Mouse (Mus musculus): ENCODE results near the gene Amt.

Gene Amt

DNA sequence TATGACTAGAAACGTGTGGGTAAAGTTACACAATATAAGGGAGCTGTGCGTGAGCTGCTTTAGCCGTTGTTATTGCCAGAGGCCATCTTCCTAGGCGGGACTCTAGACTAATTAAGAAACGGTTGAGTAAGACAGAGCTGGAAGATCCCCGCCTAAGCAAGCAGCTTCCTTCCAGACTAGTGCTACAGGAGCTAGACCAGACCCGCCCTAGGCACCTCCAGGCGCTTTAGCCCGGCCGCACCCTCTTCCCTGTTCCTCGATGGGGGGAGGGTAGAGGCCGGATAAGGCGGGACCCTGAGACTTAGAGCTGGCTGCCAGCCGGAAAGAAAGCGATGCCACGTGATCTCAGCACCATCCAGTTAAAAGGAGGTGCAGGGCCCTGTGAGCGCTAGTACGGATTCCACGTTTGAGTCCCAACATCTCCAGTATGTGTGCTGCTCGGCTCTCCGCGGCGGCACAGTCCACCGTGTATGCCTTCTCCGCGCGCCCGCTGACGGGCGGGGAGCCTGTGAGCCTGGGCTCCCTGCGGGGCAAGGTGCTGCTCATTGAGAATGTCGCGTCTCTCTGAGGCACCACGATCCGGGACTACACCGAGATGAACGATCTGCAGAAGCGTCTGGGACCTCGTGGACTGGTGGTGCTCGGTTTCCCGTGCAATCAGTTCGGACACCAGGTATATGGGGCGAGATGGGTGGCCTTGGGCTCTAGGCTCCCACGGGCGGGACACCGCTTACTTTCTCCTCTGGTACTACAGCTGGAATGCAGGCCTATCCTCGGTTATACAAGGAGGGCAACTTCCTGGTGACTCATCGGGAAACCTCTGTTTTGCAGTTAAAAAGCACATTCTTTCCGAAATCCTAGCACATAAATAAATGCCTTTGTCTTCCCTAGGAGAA lies 42.5 kb downstream of the Amt start, which contains the start of gene Gpx1:
TSS of gene Gpx1 (plus strand) at position 18 of the 896 bp plus-strand sequence.
- peak; percentile 93 for DNase-seq (ENCODE audit: low read depth, low spot score)

GRCm38 (mm10) chr9:108339886-108340257 lies 43.2 kb downstream of the Amt start:
- peak; percentile 30 for DNase-seq (ENCODE audit: low read depth, low spot score)

DNA sequence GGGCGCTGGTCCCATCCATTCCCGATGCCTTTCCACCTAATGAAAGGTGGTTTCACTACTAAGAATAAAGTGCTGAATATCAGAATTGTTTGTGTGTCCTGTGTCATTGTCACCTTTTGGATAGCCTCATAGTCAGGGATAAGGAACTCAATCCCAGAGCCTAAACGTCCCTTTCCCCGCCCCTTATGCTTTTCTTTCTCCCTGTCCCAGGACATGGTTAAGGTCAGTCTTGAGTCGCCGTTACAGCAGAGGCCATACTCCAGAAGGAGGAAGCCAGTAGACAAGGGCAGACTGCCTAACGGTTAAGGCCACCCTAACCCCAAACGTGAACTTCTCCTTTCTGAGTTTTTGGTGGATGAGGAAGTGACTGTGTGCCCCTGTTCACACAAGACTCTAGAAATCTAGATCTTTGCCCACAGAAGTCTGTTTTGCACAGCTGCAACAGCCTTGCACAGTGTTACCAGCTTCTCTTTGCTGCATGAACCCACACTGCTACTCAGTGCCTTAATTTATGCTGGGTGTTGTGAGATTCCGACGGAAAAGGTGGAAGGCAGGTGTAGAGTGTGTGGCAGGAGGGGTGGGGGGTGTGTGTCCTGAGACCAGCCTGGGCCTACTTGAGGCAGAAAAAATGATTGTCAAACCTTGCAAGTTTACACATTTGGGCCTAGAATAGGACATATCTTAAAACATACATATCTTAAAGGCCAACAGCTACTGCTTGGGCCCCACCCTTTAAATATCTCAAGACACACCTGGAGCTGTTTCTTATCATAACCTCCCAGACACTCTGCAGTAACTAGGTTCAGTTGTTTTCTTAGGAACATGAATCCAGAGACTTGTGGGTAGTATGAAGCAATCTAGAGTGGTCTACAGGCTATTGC lies 43.8 kb downstream of the Amt start:
- DNase-seq (ENCODE audit: low read depth, low spot score): no peak

DNA sequence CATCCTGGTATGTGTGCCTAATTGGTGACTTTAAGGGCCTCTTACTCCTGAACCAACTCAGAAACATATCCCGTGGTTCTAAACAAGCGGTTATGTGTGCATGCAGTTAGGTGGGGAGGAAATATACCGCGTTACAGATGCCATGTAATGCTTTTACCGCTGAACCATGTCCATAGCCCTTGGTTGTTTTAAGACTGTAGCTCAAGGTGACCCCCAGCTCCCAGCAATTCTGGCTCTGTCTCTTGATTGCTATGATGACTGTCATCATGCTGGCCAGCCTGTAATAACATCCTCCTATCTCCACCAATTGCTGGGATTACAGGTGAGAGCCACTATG lies 44.5 kb downstream of the Amt start:
- DNase-seq (ENCODE audit: low read depth, low spot score): no peak

DNA sequence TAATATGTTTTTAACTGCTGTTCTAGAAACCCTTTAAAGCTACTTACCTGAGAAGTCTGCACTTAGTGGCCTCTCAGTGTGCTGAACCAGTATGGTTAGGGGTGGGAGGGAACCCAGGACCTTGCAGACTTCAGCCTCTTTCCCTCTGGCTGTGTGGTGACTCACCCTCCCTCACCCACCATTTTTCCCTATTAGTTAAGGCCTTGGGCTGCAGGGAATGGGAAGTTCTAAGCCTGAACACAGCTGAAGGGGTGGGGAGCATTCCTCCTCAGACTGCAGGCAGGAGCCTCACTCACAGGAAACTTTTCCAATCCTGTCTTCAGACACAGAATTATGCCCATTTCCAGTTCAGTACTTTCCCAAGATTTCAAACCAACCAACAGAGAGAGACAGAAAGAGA lies 45.1 kb downstream of the Amt start:
- DNase-seq (ENCODE audit: low read depth, low spot score): no peak

GRCm38 (mm10) chr9:108342301-108342831 lies 45.7 kb downstream of the Amt start:
- peak; percentile 46 for DNase-seq (ENCODE audit: low read depth, low spot score)

DNA sequence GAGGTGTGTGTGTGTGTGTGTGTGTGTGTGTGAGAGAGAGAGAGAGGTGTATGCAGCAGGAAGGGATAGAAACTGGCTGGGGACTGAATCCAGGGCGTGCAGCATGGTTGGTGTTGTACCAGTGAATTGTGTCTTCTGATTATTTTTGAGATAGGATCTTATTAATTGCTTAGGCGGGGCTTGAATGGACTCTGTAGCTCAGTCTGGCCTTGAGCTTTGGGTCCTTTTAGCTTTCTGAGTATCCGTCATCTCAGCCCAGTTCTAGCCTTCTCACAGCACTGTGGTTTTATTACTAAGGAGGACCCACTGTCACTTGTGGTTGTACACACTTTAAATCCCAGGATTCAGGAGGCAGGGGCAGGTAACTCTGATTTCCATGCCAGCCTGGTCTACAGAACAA lies 46.7 kb downstream of the Amt start:
- DNase-seq (ENCODE audit: low read depth, low spot score): no peak

DNA sequence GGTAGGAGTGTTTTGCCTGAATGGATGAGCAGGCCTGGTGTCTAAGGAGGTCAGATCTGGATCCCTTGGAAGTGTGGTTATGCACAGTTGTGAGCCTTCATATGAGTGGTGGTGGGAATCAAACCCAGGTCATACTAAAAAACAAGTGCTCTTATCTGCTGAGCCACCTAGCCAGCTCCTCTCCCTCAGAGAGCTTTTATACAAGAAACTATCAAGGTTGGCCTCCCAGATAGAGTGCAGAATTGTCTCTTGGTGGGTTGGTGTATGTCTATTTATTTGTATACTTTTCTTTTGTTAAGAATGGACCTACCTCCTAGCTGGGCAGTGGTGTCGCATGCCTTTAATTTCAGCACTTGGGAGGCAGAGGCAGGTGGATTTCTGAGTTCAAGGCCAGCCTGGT lies 47.2 kb downstream of the Amt start:
- no peak for DNase-seq (ENCODE audit: low read depth, low spot score)

DNA sequence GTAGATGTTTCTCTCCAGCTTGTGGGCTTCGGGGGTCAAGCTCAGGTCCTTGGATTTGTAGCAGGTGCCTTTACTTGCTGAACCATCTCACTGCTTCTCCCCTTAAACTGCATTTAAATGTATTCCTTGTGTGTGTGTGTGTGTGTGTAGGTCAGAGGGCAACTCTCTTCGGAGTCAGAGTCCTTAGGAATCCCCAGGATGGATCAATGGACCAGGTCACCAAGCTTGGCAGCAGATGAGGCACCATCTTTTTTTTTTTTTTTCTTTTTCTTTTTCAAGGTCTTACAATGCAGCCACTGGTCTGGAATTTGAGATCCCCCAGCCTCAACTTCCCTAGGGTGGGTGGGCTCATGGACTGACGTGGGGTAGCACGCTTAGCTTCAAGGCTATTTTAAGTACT lies 47.8 kb downstream of the Amt start:
- DNase-seq (ENCODE audit: low read depth, low spot score): no peak

DNA sequence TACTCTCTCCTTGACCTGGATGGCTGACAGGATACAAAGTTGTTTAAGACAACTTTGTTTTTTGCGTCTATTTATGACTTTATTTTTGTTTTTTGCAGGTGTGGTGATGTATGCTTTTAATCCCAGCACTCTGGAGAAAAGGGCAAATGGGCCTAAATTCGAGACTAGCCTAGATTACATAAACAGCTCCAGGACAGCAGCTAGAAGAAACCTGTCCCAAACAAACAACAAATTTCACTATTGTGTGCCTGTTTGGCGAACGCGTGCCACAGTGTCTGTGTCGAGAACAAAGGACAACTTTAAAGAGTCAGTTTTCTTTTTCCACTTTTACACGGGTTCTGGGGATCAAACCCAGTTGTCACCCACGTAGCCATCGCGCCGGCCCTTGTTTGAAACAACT lies 50.4 kb downstream of the Amt start:
- DNase-seq (ENCODE audit: low read depth, low spot score): no peak

DNA sequence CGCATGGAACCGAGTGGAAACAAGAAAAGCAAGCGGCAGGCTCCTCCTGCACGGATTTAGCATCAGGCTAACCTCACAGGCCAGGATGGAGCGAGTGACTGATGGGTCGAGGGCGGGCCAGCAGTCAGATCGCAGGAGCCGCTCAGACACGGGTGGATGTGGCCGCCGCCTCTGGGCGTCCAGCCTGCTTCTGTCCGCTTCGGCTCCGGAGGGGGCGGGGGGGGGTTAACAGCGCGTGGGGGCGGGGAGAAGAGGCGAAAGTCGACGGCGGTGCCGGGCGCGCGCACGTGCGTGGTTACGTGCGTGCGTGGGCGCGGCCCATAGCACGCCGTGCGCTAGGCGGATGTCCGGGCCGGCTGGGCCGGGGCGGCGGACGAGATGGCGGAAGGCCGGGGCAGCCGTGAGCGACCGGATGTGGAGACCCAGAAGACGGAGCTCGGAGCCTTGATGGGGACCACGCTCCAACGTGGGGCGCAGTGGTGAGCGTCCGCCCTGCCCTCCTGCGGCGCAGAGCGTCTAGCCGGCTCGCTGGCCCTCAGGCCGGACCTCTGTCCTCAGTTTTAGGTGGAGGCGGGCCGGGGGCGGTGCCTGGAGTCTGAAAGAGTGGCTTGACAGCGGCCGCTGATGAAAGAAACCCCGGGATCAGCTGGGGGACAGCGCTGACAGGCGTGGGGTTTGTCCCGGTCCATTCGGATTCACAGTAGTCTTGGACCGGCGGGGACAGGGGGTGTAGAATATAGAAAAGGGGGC lies 51.1 kb downstream of the Amt start, which contains the start of gene Usp4:
TSS of gene Usp4 (plus strand) at position 314 of the 750 bp plus-strand sequence.
- peak; percentile 92 for DNase-seq (ENCODE audit: low read depth, low spot score)

DNA sequence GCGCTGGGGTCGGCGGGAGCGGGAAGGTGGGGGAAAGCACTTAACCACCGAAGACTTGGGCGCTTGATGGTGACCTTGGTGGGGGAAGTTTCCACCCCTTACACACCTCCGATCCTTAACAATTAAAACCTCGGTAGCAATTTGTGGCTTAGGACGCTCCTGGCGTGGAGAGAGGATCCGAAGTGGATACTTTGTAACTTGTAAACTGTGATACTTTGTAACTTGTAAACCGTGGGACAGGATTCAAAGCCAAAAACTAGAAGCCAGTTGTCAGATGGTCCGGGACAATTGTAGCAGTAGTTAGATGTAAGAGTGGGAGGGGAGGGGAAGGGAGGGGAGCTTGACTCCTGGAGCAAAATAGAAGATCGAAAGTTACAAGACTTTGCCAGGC lies 51.6 kb downstream of the Amt start:
- peak; percentile 40 for DNase-seq (ENCODE audit: low read depth, low spot score)

- DNase-seq (ENCODE audit: low read depth, low spot score): no peak
Measured at GRCm38 (mm10) chr9:108349727-108350126, 53.1 kb downstream of the Amt start.

All from CD4-positive helper T cell, adult 2 months (primary cell).